8 mouse cellular contexts compared by ENCODE assay signal in genomic region chr6:124915942-124916694, GRCm38 (mm10). TPM values are rescaled to one million over a fixed set of nuclear protein-coding genes. Genes with fewer than 3 reads are reported as not detected.
A peak's percentile ranks its signal among the peaks of the same experiment; 100 is the strongest.
DNase-seq lines count a peak whose midpoint lies in the region; ATAC-seq and TF ChIP-seq lines count a peak whose summit lies in the region.

No protein-coding gene starts in this region.

- in situ Hi-C loops in ES-E14 (cut with MboI; ENCODE audit: low sequenced_read_pairs in 2 of 2, unreplicated experiment in 2 of 2) = no loop called here

- no peaks in the 10 kb centered on the region for H3K9me3 ChIP-seq in ES-E14 (ENCODE audit: control insufficient read depth, insufficient read depth, low read depth, low read length)
- no peaks in the 10 kb centered on the region for H3K9me3 ChIP-seq in forebrain, embryonic 13.5 days (replicated peaks)
- no peaks in the 10 kb centered on the region for H3K9me3 ChIP-seq in intestine, embryonic 16.5 days (ENCODE audit: control insufficient read depth, low read length)
- no peaks in the 10 kb centered on the region for H3K9me3 ChIP-seq in neural tube, embryonic 15.5 days (replicated peaks)

- peak overlapping the region; percentile 96 to 98 for H3K4me3 ChIP-seq in ES-E14 (ENCODE audit: insufficient read depth in 1 of 2, low read depth in 1 of 2, low read length in 2 of 2, poor library complexity in 1 of 2, severe bottlenecking in 1 of 2)
- H3K4me3 ChIP-seq in forebrain, embryonic 13.5 days = peak overlapping the region; percentile 96
- H3K4me3 ChIP-seq in intestine, embryonic 16.5 days (ENCODE audit: low read length) = peak overlapping the region; percentile 93
- H3K4me3 ChIP-seq in neural tube, embryonic 15.5 days (replicated peaks) = peak overlapping the region; percentile 95

- no peaks in the 10 kb centered on the region for H3K27me3 ChIP-seq in forebrain, embryonic 13.5 days
- H3K27me3 ChIP-seq in intestine, embryonic 16.5 days (replicated peaks; ENCODE audit: control insufficient read depth, insufficient read depth, low read length) = no peaks in the 10 kb centered on the region
- no peaks in the 10 kb centered on the region for H3K27me3 ChIP-seq in neural tube, embryonic 15.5 days (replicated peaks)

- H3K4me2 ChIP-seq in forebrain, embryonic 13.5 days = peak overlapping the region; percentile 100
- H3K4me2 ChIP-seq in intestine, embryonic 16.5 days (ENCODE audit: low read depth, low read length) = peak overlapping the region; percentile 93
- peak overlapping the region; percentile 99 for H3K4me2 ChIP-seq in neural tube, embryonic 15.5 days

- ATAC-seq in forebrain, embryonic 13.5 days = no peak
- ATAC-seq in intestine, embryonic 16.5 days = no peak
- no peak for ATAC-seq in neural tube, embryonic 15.5 days (ENCODE audit: low FRiP score)

- H3K36me3 ChIP-seq in ES-E14 (ENCODE audit: control insufficient read depth, insufficient read depth, low read length, poor library complexity, severe bottlenecking) = peaks cover 9% of the 10 kb centered on the region; the same call in 1 of the 2 replicates
- H3K36me3 ChIP-seq in forebrain, embryonic 13.5 days (ENCODE audit: poor library complexity, severe bottlenecking) = peaks cover 28% of the 10 kb centered on the region
- peaks cover 17% of the 10 kb centered on the region for H3K36me3 ChIP-seq in intestine, embryonic 16.5 days (ENCODE audit: control insufficient read depth, insufficient read depth, low read length)
- H3K36me3 ChIP-seq in neural tube, embryonic 15.5 days = peaks cover 23% of the 10 kb centered on the region

- peaks cover 5 to 36% of the 10 kb centered on the region in 2 experiments for H3K4me1 ChIP-seq in ES-E14 (ENCODE audit: control insufficient read depth in 2 of 2, insufficient read depth in 2 of 2, low read length in 2 of 2, poor library complexity in 1 of 2)
- peaks cover 61% of the 10 kb centered on the region for H3K4me1 ChIP-seq in forebrain, embryonic 13.5 days
- H3K4me1 ChIP-seq in intestine, embryonic 16.5 days (ENCODE audit: control insufficient read depth, insufficient read depth, low read length) = peaks cover 61% of the 10 kb centered on the region
- peaks cover 60% of the 10 kb centered on the region for H3K4me1 ChIP-seq in neural tube, embryonic 15.5 days

- H3K27ac ChIP-seq in ES-E14 (ENCODE audit: insufficient read depth, low read depth, low read length, poor library complexity, severe bottlenecking) = peak overlapping the region; percentile 5; the same call in 1 of the 2 replicates
- peak overlapping the region; percentile 100 for H3K27ac ChIP-seq in forebrain, embryonic 13.5 days
- H3K27ac ChIP-seq in intestine, embryonic 16.5 days (ENCODE audit: low read length) = peak overlapping the region; percentile 99
- peak overlapping the region; percentile 100 for H3K27ac ChIP-seq in neural tube, embryonic 15.5 days (replicated peaks)

- WGBS in forebrain, embryonic 13.5 days = 1% methylated on average over 12 of the region's 12 CpGs
- 5% methylated on average over 12 of the region's 12 CpGs for WGBS in intestine, embryonic 16.5 days
- WGBS in neural tube, embryonic 15.5 days = 5% methylated on average over 12 of the region's 12 CpGs

- DNase-seq in adrenal gland, postnatal 10 days = peak; percentile 55
- no peak for DNase-seq in adrenal gland, postnatal 25 days
- DNase-seq in ES-E14 (ENCODE audit: low read depth, low spot score) = no peak
- DNase-seq in left cerebral cortex, postnatal 4 days = peak; percentile 42
- no peak for DNase-seq in B cell, adult 2 months

- intact Hi-C loops in left cerebral cortex, postnatal 4 days (cut with DNase I) = loop anchor here (2.0 kb wide), 1 partner anchor 59 kb away; the partner anchor contains the start of gene P3h3

- peak overlapping the region; percentile 72 for H3K9ac ChIP-seq in ES-E14 (ENCODE audit: insufficient read depth, low read depth, low read length, poor library complexity, severe bottlenecking)
- peak overlapping the region; percentile 100 for H3K9ac ChIP-seq in forebrain, embryonic 13.5 days
- H3K9ac ChIP-seq in intestine, embryonic 16.5 days (ENCODE audit: low read depth, low read length) = peak overlapping the region; percentile 98
- peak overlapping the region; percentile 100 for H3K9ac ChIP-seq in neural tube, embryonic 15.5 days (replicated peaks)

TF ChIP-seq in ES-E14, 5 proteins besides CTCF, POLR2A, EP300 and RAD21:
- no peak for TF ChIP-seq MAFK (IDR thresholded peaks at IDR 0.05; ENCODE audit: insufficient read depth, low read depth, low read length)
- TF ChIP-seq ZC3H11A (IDR thresholded peaks at IDR 0.05; ENCODE audit: borderline replicate concordance, low read depth, low read length) = no peak
- TF ChIP-seq ZNF384 (IDR thresholded peaks at IDR 0.05; ENCODE audit: low read depth, low read length) = no peak
- TF ChIP-seq CHD2 (IDR thresholded peaks at IDR 0.05; ENCODE audit: low read depth, low read length) = no peak
- TF ChIP-seq HCFC1 (IDR thresholded peaks at IDR 0.05; ENCODE audit: borderline replicate concordance, insufficient read depth, low read length) = no peak
TF ChIP-seq in ES-E14: peak in this region for 0.

RNA-seq across cellular contexts. Expression of gene Ptms, which starts 3.8 kb away (rescaled TPM):
- 100 to 1,000 TPM; 824 to 887 TPM for total RNA-seq in adrenal gland, postnatal 10 days (2021)
- total RNA-seq in adrenal gland, postnatal 25 days (2021) = 790 and 858 TPM in 2 replicates
- 66.7 and 67.4 TPM in 2 replicates for total RNA-seq in ES-E14 (2012; rRNA removed)
- polyA plus RNA-seq in forebrain, embryonic 13.5 days (2015; fragmentation: Nextera tagmentation; extraction: Ambion mirVana) = 588 and 626 TPM in 2 replicates
- polyA plus RNA-seq in intestine, embryonic 16.5 days (2015; fragmentation: Nextera tagmentation; extraction: Ambion mirVana) = 87.8 and 173 TPM in 2 replicates
- 1,000 to 10,000 TPM; 1,603 to 1,633 TPM for total RNA-seq in left cerebral cortex, postnatal 4 days (2021)
- 637 and 745 TPM in 2 replicates for polyA plus RNA-seq in neural tube, embryonic 15.5 days (2015; fragmentation: Nextera tagmentation; extraction: Ambion mirVana)

RNA-seq across cellular contexts. Expression of gene Lag3, which starts 4.6 kb away (rescaled TPM):
- 1 to 10 TPM; 1.4 to 1.8 TPM for total RNA-seq in adrenal gland, postnatal 10 days (2021)
- 1.2 and 1.4 TPM in 2 replicates for total RNA-seq in adrenal gland, postnatal 25 days (2021)
- 1.0 and 1.2 TPM in 2 replicates for total RNA-seq in ES-E14 (2012; rRNA removed)
- 1.3 and 1.9 TPM in 2 replicates for polyA plus RNA-seq in forebrain, embryonic 13.5 days (2015; fragmentation: Nextera tagmentation; extraction: Ambion mirVana)
- polyA plus RNA-seq in intestine, embryonic 16.5 days (2015; fragmentation: Nextera tagmentation; extraction: Ambion mirVana) = 1.9 TPM in 2 replicates
- total RNA-seq in left cerebral cortex, postnatal 4 days (2021) = 1 to 10 TPM; 1.7 to 2.3 TPM
- 3.2 and 3.5 TPM in 2 replicates for polyA plus RNA-seq in neural tube, embryonic 15.5 days (2015; fragmentation: Nextera tagmentation; extraction: Ambion mirVana)

RNA-seq across cellular contexts. Expression of gene Mlf2, which starts 15.1 kb away (rescaled TPM):
- total RNA-seq in adrenal gland, postnatal 10 days (2021) = 100 to 1,000 TPM; 271 to 288 TPM
- 271 and 277 TPM in 2 replicates for total RNA-seq in adrenal gland, postnatal 25 days (2021)
- 179 and 196 TPM in 2 replicates for total RNA-seq in ES-E14 (2012; rRNA removed)
- polyA plus RNA-seq in forebrain, embryonic 13.5 days (2015; fragmentation: Nextera tagmentation; extraction: Ambion mirVana) = 398 and 409 TPM in 2 replicates
- polyA plus RNA-seq in intestine, embryonic 16.5 days (2015; fragmentation: Nextera tagmentation; extraction: Ambion mirVana) = 296 and 299 TPM in 2 replicates
- 100 to 1,000 TPM; 467 to 469 TPM for total RNA-seq in left cerebral cortex, postnatal 4 days (2021)
- 543 and 603 TPM in 2 replicates for polyA plus RNA-seq in neural tube, embryonic 15.5 days (2015; fragmentation: Nextera tagmentation; extraction: Ambion mirVana)

RNA-seq across cellular contexts. Expression of gene Cd4, which starts 28.1 kb away (rescaled TPM):
- total RNA-seq in adrenal gland, postnatal 10 days (2021) = 1 to 10 TPM; 3.8 to 4.0 TPM
- total RNA-seq in adrenal gland, postnatal 25 days (2021) = 0.21 TPM in 1 of 2 replicates, not detected in the other
- 0.37 and 0.49 TPM in 2 replicates for total RNA-seq in ES-E14 (2012; rRNA removed)
- polyA plus RNA-seq in forebrain, embryonic 13.5 days (2015; fragmentation: Nextera tagmentation; extraction: Ambion mirVana) = 0.08 TPM in 2 replicates
- polyA plus RNA-seq in intestine, embryonic 16.5 days (2015; fragmentation: Nextera tagmentation; extraction: Ambion mirVana) = 0.44 and 0.70 TPM in 2 replicates
- 1 to 10 TPM in 1 of 2 experiments, under 1 TPM in 1; 0.52 to 1.2 TPM for total RNA-seq in left cerebral cortex, postnatal 4 days (2021)
- 0.17 and 0.61 TPM in 2 replicates for polyA plus RNA-seq in neural tube, embryonic 15.5 days (2015; fragmentation: Nextera tagmentation; extraction: Ambion mirVana)

RNA-seq across cellular contexts. Expression of gene Cops7a, which starts 49.2 kb away (rescaled TPM):
- total RNA-seq in adrenal gland, postnatal 10 days (2021) = 100 to 1,000 TPM; 122 to 129 TPM
- total RNA-seq in adrenal gland, postnatal 25 days (2021) = 172 and 177 TPM in 2 replicates
- 138 and 141 TPM in 2 replicates for total RNA-seq in ES-E14 (2012; rRNA removed)
- polyA plus RNA-seq in forebrain, embryonic 13.5 days (2015; fragmentation: Nextera tagmentation; extraction: Ambion mirVana) = 89.0 and 99.3 TPM in 2 replicates
- 170 and 176 TPM in 2 replicates for polyA plus RNA-seq in intestine, embryonic 16.5 days (2015; fragmentation: Nextera tagmentation; extraction: Ambion mirVana)
- total RNA-seq in left cerebral cortex, postnatal 4 days (2021) = 10 to 100 TPM; 67.8 to 72.6 TPM
- polyA plus RNA-seq in neural tube, embryonic 15.5 days (2015; fragmentation: Nextera tagmentation; extraction: Ambion mirVana) = 95.4 and 112 TPM in 2 replicates

Comparison
In these comparisons a context has a peak if more than half of its experiments do, and no peak if none do; other contexts are left out.
1. DNase-seq: peak in adrenal gland, postnatal 10 days (single experiment) and left cerebral cortex, postnatal 4 days (single experiment); none in adrenal gland, postnatal 25 days (single experiment), ES-E14 (single experiment) and B cell, adult 2 months (0 of 2).
2. H3K27ac ChIP-seq: peak in every context shown above with its lines; median percentile 100 in forebrain, embryonic 13.5 days; 100 in neural tube, embryonic 15.5 days; 99 in intestine, embryonic 16.5 days; 5 in ES-E14.
3. RNA of gene Ptms, which starts 3.8 kb away (total RNA-seq): 1,603 to 1,633 TPM in left cerebral cortex, postnatal 4 days, 824 to 887 TPM in adrenal gland, postnatal 10 days and 790 to 858 TPM in adrenal gland, postnatal 25 days; 66.7 to 67.4 TPM in ES-E14; every median in the first group is over 10 times any median in the second.
4. Peak in every context shown above with its lines, with median percentiles within 50 percentile points of each other: H3K4me3 ChIP-seq, H3K9ac ChIP-seq and H3K4me2 ChIP-seq.